Mouse (Mus musculus) olfactory bulb, adult 2 months (tissue): ENCODE data around the gene Sema5a. TPM values are rescaled to one million over a fixed set of nuclear protein-coding genes. Genes with fewer than 3 reads are reported as not detected.

Experiments used
- H3K27ac ChIP-seq: fragments of 200-500 bp; 2 replicates; pipeline ENCODE4 v1.5.1; 2012; ENCODE audit warnings: low read depth, low read length; ENCODE audit not compliant: insufficient read depth
- H3K4me1 ChIP-seq: fragments of 200-500 bp; 2 replicates; pipeline ENCODE4 v1.6.1; 2012; ENCODE audit warnings: low read length; ENCODE audit not compliant: control insufficient read depth, insufficient read depth
- H3K4me3 ChIP-seq: fragments of 200-500 bp; 2 replicates; pipeline ENCODE4 v1.5.1; 2012; ENCODE audit warnings: mild to moderate bottlenecking, low read depth, low read length, moderate library complexity; ENCODE audit not compliant: insufficient read depth
- CTCF ChIP-seq: fragments of 200-500 bp; IDR thresholded peaks from 2 replicates; pipeline ENCODE4 v1.5.1; 2012; ENCODE audit warnings: low read depth, mild to moderate bottlenecking, low read length, moderate library complexity; ENCODE audit not compliant: insufficient read depth
- POLR2A ChIP-seq: fragments of 200-500 bp; IDR thresholded peaks from 2 replicates; pipeline ENCODE4 v1.6.1; 2012; ENCODE audit warnings: mild to moderate bottlenecking, low read depth, low read length, moderate library complexity; ENCODE audit not compliant: insufficient read depth
- WGBS: fragments of 180-500 bp; shearing (Covaris S2); methylation state at CpG from one replicate; pipeline ENCODE4 v1.1.7; 2018; 5-methylcytosine and 5-hydroxymethylcytosine counted together
- polyA plus RNA-seq: library from polyadenylated mRNA; stranded (reverse); fragments of >200 nt; gene quantifications from 2 replicates; pipeline ENCODE4 v1.2.4, GENCODE M21; 2012; ENCODE audit warnings: low replicate concordance; ENCODE audit not compliant: missing spikeins, insufficient read depth, insufficient read length

The Sema5a gene
- polyA plus RNA-seq, 1 experiment: not detected

DNA sequence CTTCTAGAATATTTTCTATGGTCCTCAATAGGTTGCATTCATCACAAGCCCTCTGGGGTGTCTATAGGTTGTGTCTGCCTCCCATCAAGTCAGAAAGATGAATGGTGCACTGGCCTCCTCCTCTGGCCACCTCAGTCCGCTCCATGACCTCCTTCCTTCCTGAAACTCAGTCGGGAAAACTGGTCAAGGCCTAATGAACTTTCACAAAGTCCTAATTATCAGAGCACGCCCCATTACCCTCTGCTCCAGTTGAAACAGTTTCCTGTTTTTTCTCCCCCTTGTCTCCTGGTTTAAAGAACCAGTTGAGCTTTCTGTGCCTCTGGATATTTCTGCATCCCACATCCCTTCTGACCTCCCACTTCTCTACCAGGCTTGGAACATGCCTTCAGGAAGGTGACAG, 300.8 kb downstream of the Sema5a start:
- H3K4me3 ChIP-seq: no peak overlapping the region
- WGBS: 74% methylated on average over 3 of the region's 3 CpGs
- TF ChIP-seq POLR2A (no peak), CTCF (no peak)

DNA sequence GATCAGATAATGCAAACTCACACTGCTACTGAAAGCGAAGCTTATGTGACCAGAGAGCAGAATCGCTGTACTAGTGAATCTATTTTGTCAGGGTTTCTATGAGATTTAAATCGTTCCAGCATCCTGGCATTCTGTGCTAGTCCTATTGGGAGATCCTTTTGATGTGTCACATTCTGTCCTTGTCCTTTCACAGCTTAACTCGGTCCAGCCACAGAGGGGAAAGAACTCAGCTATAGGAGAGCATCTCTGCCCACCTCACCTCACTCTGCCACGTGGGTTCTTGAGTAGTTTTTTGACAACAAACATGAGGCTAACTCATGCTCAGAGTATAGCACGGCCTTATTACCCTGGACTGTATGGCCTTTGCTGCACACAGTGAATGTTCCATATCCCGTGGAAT, 302.1 kb downstream of the Sema5a start:
- Histone ChIP-seq H3K4me1 (no peaks in the 10 kb centered on the region), H3K4me3 (no peak overlapping the region), H3K27ac (no peak overlapping the region)
- no peak for TF ChIP-seq POLR2A
- TF ChIP-seq CTCF: no peak
- 89% methylated on average over 7 of the region's 7 CpGs for WGBS

More for the DNA sequence above, 300.8 kb downstream of the Sema5a start:
- H3K4me1 ChIP-seq: no peaks in the 10 kb centered on the region
- no peak overlapping the region for H3K27ac ChIP-seq

DNA sequence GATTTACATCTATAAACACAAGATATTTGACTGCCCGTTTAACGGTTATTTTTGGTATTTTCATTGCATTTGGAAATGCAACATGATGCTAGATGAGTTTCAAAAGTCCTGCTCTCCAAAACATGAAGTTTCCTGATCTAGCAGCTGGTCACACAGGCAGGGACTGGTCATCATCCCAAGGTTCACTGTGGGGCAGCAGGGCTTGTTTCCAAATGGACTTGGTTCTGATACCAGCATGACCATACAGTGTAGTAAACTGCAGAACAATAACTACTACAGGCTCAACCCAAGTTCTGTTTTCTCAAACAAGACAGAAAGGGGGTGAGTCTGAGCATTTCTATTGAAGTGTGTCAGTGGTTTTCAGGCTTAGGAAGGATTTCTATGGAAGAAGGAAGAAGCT, 314.3 kb downstream of the Sema5a start:
- WGBS: 95% methylated on average over 2 of the region's 2 CpGs
- Histone ChIP-seq H3K27ac (no peak overlapping the region), H3K4me3 (no peak overlapping the region), H3K4me1 (no peaks in the 10 kb centered on the region)
- no peak for TF ChIP-seq POLR2A
- no peak for TF ChIP-seq CTCF

DNA sequence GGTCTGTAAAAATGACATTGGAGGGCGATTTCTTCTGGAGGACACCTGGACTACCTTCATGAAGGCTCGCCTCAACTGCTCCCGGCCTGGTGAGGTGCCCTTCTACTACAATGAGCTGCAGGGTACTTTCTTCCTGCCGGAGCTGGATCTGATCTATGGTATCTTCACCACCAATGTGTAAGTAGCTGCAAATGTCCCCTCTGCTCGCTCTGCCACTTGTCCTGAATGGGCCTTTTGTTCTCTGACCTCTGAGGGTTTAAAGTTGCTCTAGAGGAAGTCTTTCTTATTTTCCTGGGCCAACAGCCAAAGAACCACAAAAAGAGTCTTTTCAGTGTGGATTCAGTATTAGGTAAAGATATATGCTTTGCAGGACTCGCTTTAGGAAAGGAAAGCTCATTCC, 318.0 kb downstream of the Sema5a start:
- WGBS: 78% methylated on average over 6 of the region's 6 CpGs
- TF ChIP-seq CTCF (no peak), POLR2A (no peak)
- Histone ChIP-seq H3K27ac (no peak overlapping the region), H3K4me3 (no peak overlapping the region), H3K4me1 (no peaks in the 10 kb centered on the region)

DNA sequence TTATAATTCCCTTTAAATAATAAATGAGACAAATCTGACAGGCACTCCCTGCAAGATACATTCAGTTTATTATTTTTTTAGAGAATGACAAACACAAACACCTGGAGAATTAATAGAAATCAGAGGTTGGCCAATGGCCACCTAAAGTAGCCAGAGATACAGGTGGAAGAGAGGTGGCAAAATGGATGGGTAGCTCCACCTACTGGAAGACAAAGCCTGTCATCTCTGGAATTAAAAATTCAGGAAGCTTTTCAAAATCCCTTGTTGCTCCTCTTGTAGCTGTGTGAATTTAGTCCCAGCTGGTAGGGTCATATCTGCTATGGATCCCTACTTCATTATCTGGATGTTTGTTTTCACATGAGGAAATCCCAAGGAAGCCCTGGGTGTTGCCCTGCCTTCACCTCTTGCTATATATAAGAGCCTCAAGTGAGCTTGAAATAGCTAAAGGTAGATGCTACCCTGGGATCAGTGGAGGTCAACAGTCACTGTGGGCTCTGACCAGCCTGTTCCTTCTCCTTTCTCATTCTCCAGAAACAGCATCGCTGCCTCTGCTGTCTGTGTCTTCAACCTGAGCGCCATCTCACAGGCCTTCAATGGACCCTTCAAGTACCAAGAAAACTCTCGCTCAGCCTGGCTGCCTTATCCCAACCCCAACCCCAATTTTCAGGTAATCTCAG, 323.7 kb downstream of the Sema5a start:
- Histone ChIP-seq H3K4me1 (no peaks in the 10 kb centered on the region), H3K27ac (no peak overlapping the region), H3K4me3 (no peak overlapping the region)
- WGBS: 77% methylated on average over 3 of the region's 3 CpGs
- TF ChIP-seq POLR2A: no peak
- no peak for TF ChIP-seq CTCF

DNA sequence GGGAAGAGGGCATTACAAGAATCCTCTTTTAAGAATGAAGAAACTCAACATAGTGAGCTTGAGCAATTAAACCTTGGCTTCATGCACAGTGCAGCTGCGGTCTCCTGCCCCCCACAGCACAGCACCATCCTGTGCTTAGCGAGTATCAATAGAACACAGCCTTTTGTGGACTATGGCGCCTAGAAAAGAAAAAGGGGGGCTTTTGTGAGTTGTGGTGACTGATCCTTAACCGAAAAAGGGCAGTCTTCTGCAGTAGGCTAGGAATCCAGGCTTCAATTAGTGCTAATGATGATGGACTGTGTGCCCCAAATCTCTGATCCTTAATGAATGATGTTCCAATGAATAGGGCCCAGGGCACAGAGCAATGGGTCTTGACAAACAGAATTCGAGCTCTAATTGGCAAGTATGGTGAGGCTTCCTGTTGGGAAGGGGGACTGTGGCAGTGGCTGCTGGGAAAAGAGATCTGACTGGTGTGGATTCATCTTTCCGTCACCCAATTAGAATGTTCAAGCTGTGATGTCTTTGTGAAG, 324.3 kb downstream of the Sema5a start:
- TF ChIP-seq POLR2A (no peak), CTCF (no peak)
- WGBS: 62% methylated on average over 6 of the region's 6 CpGs
- Histone ChIP-seq H3K4me3 (no peak overlapping the region), H3K4me1 (no peaks in the 10 kb centered on the region), H3K27ac (no peak overlapping the region)

DNA sequence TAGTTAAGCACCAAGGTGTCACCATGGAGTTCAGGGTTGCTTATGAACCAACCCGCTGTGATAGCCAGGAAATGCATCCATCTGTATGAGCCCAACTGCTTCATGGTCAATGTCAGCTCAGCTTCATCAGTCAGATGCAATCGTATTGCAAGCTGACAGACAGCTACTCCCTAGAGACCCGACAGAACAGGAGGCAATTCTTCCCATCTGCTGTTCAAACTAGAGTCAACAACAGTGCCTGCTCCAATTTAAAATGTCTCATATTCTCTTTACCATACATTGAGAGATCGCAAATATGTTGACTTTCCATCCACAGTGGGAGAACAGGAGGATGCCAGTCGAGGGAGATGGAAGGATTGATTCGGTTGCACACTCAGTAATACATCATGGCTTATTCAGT, 329.7 kb downstream of the Sema5a start:
- no peak for TF ChIP-seq CTCF
- no peak for TF ChIP-seq POLR2A
- Histone ChIP-seq H3K27ac (no peak overlapping the region), H3K4me1 (no peaks in the 10 kb centered on the region), H3K4me3 (no peak overlapping the region)
- WGBS: 92% methylated on average over 6 of the region's 6 CpGs

DNA sequence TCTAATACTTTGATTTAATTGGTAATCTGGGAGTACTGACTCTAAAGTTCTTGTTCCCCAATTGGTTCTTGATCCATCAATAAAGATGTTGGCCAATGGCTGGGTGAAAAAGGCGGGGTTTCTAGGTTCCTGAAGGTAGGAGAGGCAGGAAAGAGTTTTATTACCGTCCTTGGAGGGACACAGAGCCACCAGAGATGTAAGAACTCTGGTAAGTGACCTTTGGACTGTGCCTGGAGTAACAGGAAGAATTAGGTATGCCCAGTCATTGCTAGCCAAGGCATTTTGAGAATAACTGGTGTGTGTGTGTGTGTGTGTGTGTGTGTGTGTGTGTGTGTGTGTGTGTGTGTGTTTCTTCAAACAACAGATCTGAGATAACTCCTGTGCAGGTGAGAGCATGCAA, 330.6 kb downstream of the Sema5a start:
- Histone ChIP-seq H3K4me1 (no peaks in the 10 kb centered on the region), H3K27ac (no peak overlapping the region), H3K4me3 (no peak overlapping the region)
- WGBS: 85% methylated on average over 2 of the region's 2 CpGs
- TF ChIP-seq POLR2A (no peak), CTCF (no peak)

DNA sequence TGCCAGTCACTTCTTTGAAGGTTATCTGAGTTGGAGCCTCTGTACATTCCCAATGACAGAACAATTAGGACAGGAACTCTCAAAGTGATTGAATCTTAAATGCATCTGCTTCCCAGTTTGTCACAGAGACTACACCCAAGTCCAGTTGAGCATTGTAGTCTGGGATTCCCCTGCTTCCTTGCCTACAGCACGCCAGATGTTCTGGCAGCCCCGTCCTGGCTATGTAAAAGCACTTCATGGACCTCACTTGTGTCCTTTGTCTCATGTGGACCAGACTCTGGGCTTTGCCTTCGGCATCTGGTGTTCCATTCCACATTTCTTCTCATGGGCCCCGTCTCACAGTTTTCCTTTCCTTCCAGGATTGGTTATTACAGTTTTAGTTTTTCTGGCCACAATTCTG, 334.7 kb downstream of the Sema5a start:
- no peak for TF ChIP-seq POLR2A
- no peak for TF ChIP-seq CTCF
- H3K4me3 ChIP-seq: no peak overlapping the region
- no peak overlapping the region for H3K27ac ChIP-seq
- WGBS: 92% methylated on average over 4 of the region's 4 CpGs
- H3K4me1 ChIP-seq: no peaks in the 10 kb centered on the region
